Mouse (Mus musculus) spleen, adult 12 weeks (tissue): Measurements from ENCODE around the gene Gbx1.
A peak's percentile ranks its signal among the peaks of the same experiment; 100 is the strongest.

Experiments
- DNase-seq: peaks from one replicate; pipeline ENCODE4 v3.0.0; 2022; ENCODE audit warnings: low spot score

Gene Gbx1

GRCm38 (mm10) chr5:24524522-24524921 lies 2.5 kb downstream of the Gbx1 start:
- no peak for DNase-seq

GRCm38 (mm10) chr5:24523806-24524205 lies 3.2 kb downstream of the Gbx1 start:
- DNase-seq = no peak

GRCm38 (mm10) chr5:24521366-24521765 lies 5.6 kb downstream of the Gbx1 start:
- no peak for DNase-seq

- no peak for DNase-seq
Observed at GRCm38 (mm10) chr5:24512271-24512670, 14.7 kb downstream of the Gbx1 start.

GRCm38 (mm10) chr5:24510635-24511034 lies 16.4 kb downstream of the Gbx1 start:
- DNase-seq = no peak

GRCm38 (mm10) chr5:24508406-24508805 lies 18.6 kb downstream of the Gbx1 start:
- no peak for DNase-seq

GRCm38 (mm10) chr5:24505513-24505912 lies 21.5 kb downstream of the Gbx1 start:
- no peak for DNase-seq

- no peak for DNase-seq
Observed at GRCm38 (mm10) chr5:24502786-24503185, 24.2 kb downstream of the Gbx1 start.

GRCm38 (mm10) chr5:24500851-24501250 lies 26.2 kb downstream of the Gbx1 start:
- DNase-seq = no peak

GRCm38 (mm10) chr5:24499113-24499512 lies 27.9 kb downstream of the Gbx1 start:
- DNase-seq = no peak

- DNase-seq = no peak
Observed at GRCm38 (mm10) chr5:24497526-24497925, 29.5 kb downstream of the Gbx1 start.

- no peak for DNase-seq
Observed at GRCm38 (mm10) chr5:24496756-24497155, 30.2 kb downstream of the Gbx1 start.

- no peak for DNase-seq
Observed at GRCm38 (mm10) chr5:24495019-24495418, 32.0 kb downstream of the Gbx1 start.

- DNase-seq = no peak
Observed at GRCm38 (mm10) chr5:24492546-24493285, 34.3 kb downstream of the Gbx1 start.

GRCm38 (mm10) chr5:24490413-24490920 lies 36.5 kb downstream of the Gbx1 start:
- DNase-seq = no peak

GRCm38 (mm10) chr5:24486738-24487137 lies 40.3 kb downstream of the Gbx1 start:
- DNase-seq = no peak

GRCm38 (mm10) chr5:24486097-24486496 lies 40.9 kb downstream of the Gbx1 start:
- peak; percentile 66 for DNase-seq

- no peak for DNase-seq
Observed at GRCm38 (mm10) chr5:24484963-24485362, 42.0 kb downstream of the Gbx1 start.

- DNase-seq = no peak
Observed at GRCm38 (mm10) chr5:24483326-24483725, 43.7 kb downstream of the Gbx1 start.

GRCm38 (mm10) chr5:24482247-24483079 lies 44.5 kb downstream of the Gbx1 start:
- no peak for DNase-seq

GRCm38 (mm10) chr5:24481647-24482046 lies 45.4 kb downstream of the Gbx1 start:
- DNase-seq = no peak

GRCm38 (mm10) chr5:24477909-24478308 lies 49.1 kb downstream of the Gbx1 start:
- DNase-seq = no peak
